Mouse (Mus musculus) neural tube, embryonic 12.5 days (tissue): ENCODE measurements around the gene Efcab3. TPM values are rescaled to one million over a fixed set of nuclear protein-coding genes. Genes with fewer than 3 reads are reported as not detected.

Source experiments
- ATAC-seq: fragments of 200-750 bp; cut with Nextera tagmentation; 2 replicates; pipeline ENCODE4 v1.8.0; 2017; ENCODE audit warnings: low read depth, mild to moderate bottlenecking, moderate TSS enrichment, moderate library complexity; ENCODE audit not compliant: low FRiP score
- H3K27ac ChIP-seq: fragments of 300-500 bp; sonication (generic); 2 replicates; pipeline ENCODE4 v1.5.1; 2016
- H3K27me3 ChIP-seq: fragments of 300-500 bp; sonication (generic); replicated peaks from 2 replicates; pipeline ENCODE4 v1.6.1; 2016; ENCODE audit warnings: mild to moderate bottlenecking
- H3K36me3 ChIP-seq: fragments of 300-500 bp; sonication (generic); 2 replicates; pipeline ENCODE4 v1.6.1; 2016; ENCODE audit warnings: mild to moderate bottlenecking
- H3K4me1 ChIP-seq: fragments of 300-500 bp; sonication (generic); 2 replicates; pipeline ENCODE4 v1.6.1; 2016
- H3K4me2 ChIP-seq: fragments of 300-500 bp; sonication (generic); replicated peaks from 2 replicates; pipeline ENCODE4 v1.6.1; 2016; ENCODE audit warnings: mild to moderate bottlenecking
- H3K4me3 ChIP-seq: fragments of 300-500 bp; sonication (generic); 2 replicates; pipeline ENCODE4 v1.5.1; 2016
- H3K9ac ChIP-seq: fragments of 300-500 bp; sonication (generic); 2 replicates; pipeline ENCODE4 v1.6.1; 2016; ENCODE audit warnings: mild to moderate bottlenecking
- H3K9me3 ChIP-seq: fragments of 300-500 bp; sonication (generic); 2 replicates; pipeline ENCODE4 v1.6.1; 2016; ENCODE audit warnings: mild to moderate bottlenecking
- WGBS: fragments of 180-500 bp; shearing (Covaris S2); methylation state at CpG from one replicate; pipeline ENCODE4 v1.1.7; 2016; 5-methylcytosine and 5-hydroxymethylcytosine counted together
- polyA plus RNA-seq: library from polyadenylated mRNA; unstranded; fragments of >200 nt; fragmentation: Nextera tagmentation; extraction: Ambion mirVana; gene quantifications from 2 replicates; pipeline ENCODE4 v1.2.1, GENCODE M21; 2016

The Efcab3 gene
- polyA plus RNA-seq, 1 experiment from 2014 or later: 0.61 TPM

- no peak overlapping the region for H3K4me3 ChIP-seq
- no peaks in the 10 kb centered on the region for H3K27me3 ChIP-seq
- no peak overlapping the region for H3K9ac ChIP-seq
- no peaks in the 10 kb centered on the region for H3K36me3 ChIP-seq
- no peaks in the 10 kb centered on the region for H3K9me3 ChIP-seq
- no peak overlapping the region for H3K4me2 ChIP-seq
- 100% methylated on average over 1 of the region's 1 CpGs for WGBS
- no peak overlapping the region for H3K27ac ChIP-seq
- ATAC-seq: no peak
- peaks cover 7% of the 10 kb centered on the region for H3K4me1 ChIP-seq
These were observed 86.4 kb downstream of the Efcab3 start for GRCm38 (mm10) chr11:105149766-105150165.

GRCm38 (mm10) chr11:105150691-105151090 is 87.3 kb downstream of the Efcab3 start:
- ATAC-seq: no peak
- Histone ChIP-seq H3K27ac (no peak overlapping the region), H3K9me3 (no peaks in the 10 kb centered on the region), H3K4me3 (no peak overlapping the region), H3K4me2 (no peak overlapping the region), H3K36me3 (no peaks in the 10 kb centered on the region), H3K9ac (no peak overlapping the region), H3K27me3 (no peaks in the 10 kb centered on the region), H3K4me1 (peaks cover 7% of the 10 kb centered on the region)
- WGBS: 72% methylated on average over 4 of the region's 4 CpGs

- Histone ChIP-seq H3K27me3 (no peaks in the 10 kb centered on the region), H3K9ac (no peak overlapping the region), H3K4me3 (no peak overlapping the region), H3K9me3 (no peaks in the 10 kb centered on the region), H3K4me1 (peaks cover 7% of the 10 kb centered on the region), H3K36me3 (no peaks in the 10 kb centered on the region), H3K4me2 (peak overlapping the region; percentile 37), H3K27ac (no peak overlapping the region)
- WGBS: 31% methylated on average over 18 of the region's 19 CpGs
- no peak for ATAC-seq
These were observed 88.0 kb downstream of the Efcab3 start for GRCm38 (mm10) chr11:105151226-105152016.

- Histone ChIP-seq H3K4me1 (peaks cover 7% of the 10 kb centered on the region), H3K9ac (no peak overlapping the region), H3K4me2 (no peak overlapping the region; the same call in 1 of the 2 replicates), H3K4me3 (no peak overlapping the region), H3K27me3 (no peaks in the 10 kb centered on the region), H3K9me3 (no peaks in the 10 kb centered on the region), H3K27ac (no peak overlapping the region), H3K36me3 (no peaks in the 10 kb centered on the region)
- no peak for ATAC-seq
- WGBS: 60% methylated on average over 2 of the region's 4 CpGs
These were observed 88.6 kb downstream of the Efcab3 start for GRCm38 (mm10) chr11:105152017-105152300.

- no peak for ATAC-seq
- Histone ChIP-seq H3K27me3 (no peaks in the 10 kb centered on the region), H3K9me3 (no peaks in the 10 kb centered on the region), H3K4me3 (no peak overlapping the region), H3K9ac (no peak overlapping the region), H3K36me3 (no peaks in the 10 kb centered on the region), H3K27ac (no peak overlapping the region), H3K4me1 (peaks cover 7% of the 10 kb centered on the region), H3K4me2 (no peak overlapping the region)
- 79% methylated on average over 11 of the region's 11 CpGs for WGBS
These were observed 89.0 kb downstream of the Efcab3 start for GRCm38 (mm10) chr11:105152357-105152899.

DNA sequence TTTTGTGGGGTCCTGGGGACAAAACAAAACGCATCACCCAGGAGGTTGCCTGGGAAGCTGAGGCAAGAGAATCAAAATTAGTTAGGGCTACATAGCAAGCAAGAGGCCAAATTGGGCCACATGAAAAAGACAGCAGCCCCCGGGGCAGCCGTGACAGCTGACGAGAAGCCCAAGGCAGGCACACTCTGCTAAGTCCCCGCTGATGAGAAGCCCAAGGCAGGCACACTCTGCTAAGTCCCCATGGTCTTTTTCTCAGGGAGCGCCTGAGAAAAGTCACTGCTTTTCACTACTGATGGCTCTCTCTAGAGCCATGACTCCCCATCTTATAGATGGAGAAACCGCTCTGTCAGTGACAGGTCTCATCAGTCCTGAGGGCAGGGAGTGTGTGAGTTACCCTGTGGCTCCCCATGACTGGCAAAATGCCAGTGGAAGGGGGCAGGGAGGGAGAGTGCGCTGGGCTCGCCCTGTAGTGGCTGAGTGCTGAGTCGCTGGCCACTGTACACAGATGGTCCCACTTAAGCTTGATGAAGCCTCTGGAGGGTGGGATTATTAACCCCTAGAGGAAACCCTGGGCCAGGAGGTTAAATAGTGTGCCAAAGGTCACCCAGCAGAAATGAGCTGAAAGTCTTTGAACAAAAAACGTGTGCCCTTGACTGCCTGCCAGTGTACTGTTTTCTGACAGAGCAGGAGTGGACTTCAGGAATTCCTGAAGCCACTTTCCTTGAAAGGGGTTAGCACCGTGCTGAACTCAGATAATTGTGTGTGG is 89.9 kb downstream of the Efcab3 start:
- Histone ChIP-seq H3K9me3 (no peaks in the 10 kb centered on the region), H3K27ac (no peak overlapping the region), H3K9ac (no peak overlapping the region), H3K36me3 (no peaks in the 10 kb centered on the region), H3K4me2 (peak overlapping the region; percentile 18; the same call in 1 of the 2 replicates), H3K27me3 (no peaks in the 10 kb centered on the region), H3K4me3 (no peak overlapping the region), H3K4me1 (peaks cover 7% of the 10 kb centered on the region)
- 41% methylated on average over 12 of the region's 12 CpGs for WGBS
- peak; percentile 58; the same call in 1 of the 2 replicates for ATAC-seq

DNA sequence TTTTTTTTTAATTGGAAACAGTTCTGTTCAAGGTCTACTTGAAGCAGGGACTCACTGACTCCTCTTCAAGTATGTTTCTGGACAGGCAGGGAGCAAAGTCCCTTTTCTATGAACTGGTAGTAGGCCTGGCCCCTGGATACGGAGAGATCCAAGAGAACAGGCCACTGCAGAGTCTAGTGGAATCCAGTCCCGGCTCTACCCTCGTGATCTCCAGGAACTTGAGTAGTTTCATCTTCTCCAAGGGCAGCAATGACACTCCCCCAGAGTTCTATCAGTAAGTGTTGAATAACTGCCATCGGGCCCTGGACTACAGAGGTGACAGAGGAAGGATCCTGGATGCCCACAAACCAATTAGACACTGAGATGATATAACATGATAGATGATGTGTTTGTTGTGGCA is 92.5 kb downstream of the Efcab3 start:
- Histone ChIP-seq H3K9ac (no peak overlapping the region), H3K36me3 (no peaks in the 10 kb centered on the region), H3K9me3 (no peaks in the 10 kb centered on the region), H3K27ac (no peak overlapping the region), H3K4me3 (no peak overlapping the region), H3K27me3 (no peaks in the 10 kb centered on the region), H3K4me2 (no peak overlapping the region), H3K4me1 (peaks cover 7% of the 10 kb centered on the region)
- WGBS: 83% methylated on average over 4 of the region's 4 CpGs
- ATAC-seq: no peak

DNA sequence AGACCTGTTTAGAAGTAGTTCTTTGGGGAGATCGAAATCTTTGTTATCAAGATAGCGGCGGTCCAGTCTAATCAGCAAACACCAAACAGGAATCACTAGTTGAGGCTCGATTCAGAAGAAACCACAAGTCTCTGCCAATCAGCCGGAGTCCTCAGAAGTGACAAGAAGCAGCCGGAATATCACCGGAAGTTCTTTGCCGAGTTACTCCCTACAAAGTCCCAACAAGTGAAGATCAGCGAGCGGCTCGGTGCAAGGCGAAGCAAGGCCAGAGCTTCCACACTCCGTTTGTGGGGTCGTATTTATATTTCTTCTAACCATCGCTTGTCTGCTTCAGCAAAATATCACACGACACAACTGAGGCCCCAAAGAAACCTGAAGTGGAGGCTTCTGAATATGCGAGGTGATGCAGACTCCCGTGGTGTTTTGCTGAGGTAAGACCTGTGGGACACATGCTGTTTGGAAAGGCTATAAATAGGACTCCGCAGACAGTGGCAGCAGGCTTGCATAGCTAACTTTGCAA is 93.4 kb downstream of the Efcab3 start:
- no peaks in the 10 kb centered on the region for H3K36me3 ChIP-seq
- no peak overlapping the region for H3K4me3 ChIP-seq
- peaks cover 7% of the 10 kb centered on the region for H3K4me1 ChIP-seq
- H3K9me3 ChIP-seq: no peaks in the 10 kb centered on the region
- H3K27ac ChIP-seq: no peak overlapping the region
- no peak for ATAC-seq
- no peak overlapping the region for H3K9ac ChIP-seq
- 84% methylated on average over 19 of the region's 19 CpGs for WGBS
- no peaks in the 10 kb centered on the region for H3K27me3 ChIP-seq
- no peak overlapping the region for H3K4me2 ChIP-seq

DNA sequence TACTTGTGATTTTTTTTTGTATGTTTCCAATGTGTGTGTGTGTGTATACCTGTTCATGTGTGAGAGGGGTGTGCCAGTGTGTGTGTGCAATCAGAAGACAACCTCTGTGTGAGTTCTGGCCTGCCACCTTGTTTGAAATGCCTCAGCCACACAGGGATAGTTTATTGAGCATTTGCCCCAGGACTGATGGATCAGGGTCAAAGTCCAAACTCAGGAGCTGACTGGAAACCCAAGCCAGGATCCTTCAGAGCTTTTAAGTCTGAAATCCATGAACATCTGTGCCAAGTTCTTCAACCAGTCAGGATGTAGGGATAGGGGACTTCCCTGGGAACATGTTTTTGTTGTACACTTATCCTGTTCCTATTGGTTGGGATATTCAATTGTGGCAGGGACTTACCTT is 94.7 kb downstream of the Efcab3 start:
- no peak overlapping the region for H3K4me2 ChIP-seq
- H3K27ac ChIP-seq: no peak overlapping the region
- no peak overlapping the region for H3K4me3 ChIP-seq
- peaks cover 6% of the 10 kb centered on the region; the same call in 1 of the 2 replicates for H3K9me3 ChIP-seq
- H3K36me3 ChIP-seq: no peaks in the 10 kb centered on the region
- ATAC-seq: no peak
- no peaks in the 10 kb centered on the region for H3K27me3 ChIP-seq
- H3K9ac ChIP-seq: no peak overlapping the region
- peaks cover 6% of the 10 kb centered on the region for H3K4me1 ChIP-seq

- WGBS: 61% methylated on average over 6 of the region's 6 CpGs
- Histone ChIP-seq H3K4me2 (no peak overlapping the region), H3K4me3 (no peak overlapping the region), H3K27ac (no peak overlapping the region), H3K27me3 (no peaks in the 10 kb centered on the region), H3K36me3 (no peaks in the 10 kb centered on the region), H3K4me1 (no peaks in the 10 kb centered on the region), H3K9me3 (peaks cover 12% of the 10 kb centered on the region), H3K9ac (no peak overlapping the region)
- no peak for ATAC-seq
These were observed 96.4 kb downstream of the Efcab3 start for GRCm38 (mm10) chr11:105159673-105160360.

DNA sequence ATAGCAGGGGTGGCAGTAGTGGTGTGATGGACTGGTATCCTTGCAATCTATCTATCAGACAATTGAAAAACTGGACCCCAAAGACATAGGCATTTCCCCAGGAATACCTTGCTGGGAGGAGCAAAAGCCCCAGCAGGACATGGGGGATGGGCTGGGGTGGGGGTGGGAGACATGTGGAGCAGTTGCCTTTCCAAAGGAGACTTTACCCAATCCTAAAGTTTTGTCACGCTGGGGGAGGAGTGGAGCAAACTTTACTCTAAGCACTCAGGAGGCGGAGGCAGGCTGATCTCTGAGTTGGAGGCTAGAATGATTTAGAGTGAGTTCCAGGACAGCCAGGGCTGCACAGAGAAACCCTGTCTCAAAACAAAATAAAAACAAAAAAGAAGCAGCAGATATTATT is 98.0 kb downstream of the Efcab3 start:
- H3K4me2 ChIP-seq: no peak overlapping the region
- H3K9me3 ChIP-seq: peaks cover 28% of the 10 kb centered on the region
- H3K36me3 ChIP-seq: no peaks in the 10 kb centered on the region
- WGBS: 82% methylated on average over 2 of the region's 2 CpGs
- ATAC-seq: no peak
- H3K4me3 ChIP-seq: no peak overlapping the region
- H3K4me1 ChIP-seq: no peaks in the 10 kb centered on the region
- H3K27me3 ChIP-seq: no peaks in the 10 kb centered on the region
- H3K9ac ChIP-seq: no peak overlapping the region
- no peak overlapping the region for H3K27ac ChIP-seq
